Mouse (Mus musculus): ENCODE data around the gene Sugct.

- TF ChIP-seq CTCF (IDR thresholded peaks at IDR 0.05; ENCODE audit: control insufficient read depth, insufficient read depth, low read length) (no peak), POLR2A (IDR thresholded peaks at IDR 0.05; ENCODE audit: borderline replicate concordance, control insufficient read depth, low read depth, low read length) (no peak)
Measured at GRCm38 (mm10) chr13:17693816-17694215, 1.5 kb downstream of the Sugct start.
